Mouse (Mus musculus): ENCODE results near the gene Cdkl4. TPM values are rescaled to one million over a fixed set of nuclear protein-coding genes. Genes with fewer than 3 reads are reported as not detected.
A peak's percentile ranks its signal among the peaks of the same experiment; 100 is the strongest.

Cdkl4 gene
- polyA plus RNA-seq, 1 experiment from 2014 or later = 7.3 TPM

DNA sequence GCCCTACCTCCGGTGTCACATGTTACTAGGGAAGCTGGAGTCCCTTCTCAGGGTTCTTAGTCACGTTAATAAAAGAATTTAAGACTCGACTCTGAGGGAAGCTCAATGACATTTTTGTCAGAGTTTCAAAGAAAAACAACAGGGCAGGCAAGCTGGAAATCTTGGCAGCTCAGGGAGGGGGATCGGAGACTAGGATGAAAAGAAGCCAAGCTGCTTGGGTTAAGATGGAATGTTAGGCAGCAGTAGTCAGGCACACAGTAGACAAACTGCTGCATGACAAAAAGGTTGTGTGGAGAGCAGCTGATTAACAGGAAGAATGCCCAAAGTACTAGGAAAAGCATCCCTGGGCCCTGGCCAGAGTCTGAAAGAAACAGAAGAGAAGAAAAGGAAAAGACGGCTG, 87.4 kb downstream of the Cdkl4 start:
- ATAC-seq (ENCODE audit: insufficient read depth, low FRiP score, low TSS enrichment) (no peak), DNase-seq (ENCODE audit: low spot score) (no peak)
- Histone ChIP-seq H3K27ac (ENCODE audit: low read depth, low read length) (no peak overlapping the region), H3K9me3 (ENCODE audit: control insufficient read depth, low read length) (no peaks in the 10 kb centered on the region), H3K27me3 (ENCODE audit: control insufficient read depth, insufficient read depth, low read length) (no peaks in the 10 kb centered on the region), H3K4me3 (ENCODE audit: low read depth, low read length) (no peak overlapping the region), H3K4me2 (ENCODE audit: low read depth) (no peak overlapping the region), H3K9ac (ENCODE audit: low read length) (no peak overlapping the region), H3K4me1 (ENCODE audit: control insufficient read depth, insufficient read depth, low read length) (no peaks in the 10 kb centered on the region), H3K36me3 (ENCODE audit: control insufficient read depth, insufficient read depth, low read length) (no peaks in the 10 kb centered on the region)
- 77% methylated on average over 5 of the region's 5 CpGs for WGBS

GRCm38 (mm10) chr17:80488918-80489317, 88.7 kb downstream of the Cdkl4 start:
- Histone ChIP-seq H3K9me3 (ENCODE audit: control insufficient read depth, low read length) (no peaks in the 10 kb centered on the region), H3K27me3 (ENCODE audit: control insufficient read depth, insufficient read depth, low read length) (no peaks in the 10 kb centered on the region), H3K4me2 (ENCODE audit: low read depth) (no peak overlapping the region), H3K4me1 (ENCODE audit: control insufficient read depth, insufficient read depth, low read length) (no peaks in the 10 kb centered on the region), H3K36me3 (ENCODE audit: control insufficient read depth, insufficient read depth, low read length) (no peaks in the 10 kb centered on the region), H3K9ac (ENCODE audit: low read length) (no peak overlapping the region), H3K4me3 (ENCODE audit: low read depth, low read length) (no peak overlapping the region), H3K27ac (ENCODE audit: low read depth, low read length) (no peak overlapping the region)
- DNase-seq (ENCODE audit: low spot score) (no peak), ATAC-seq (ENCODE audit: insufficient read depth, low FRiP score, low TSS enrichment) (no peak)
- 80% methylated on average over 3 of the region's 3 CpGs for WGBS

DNA sequence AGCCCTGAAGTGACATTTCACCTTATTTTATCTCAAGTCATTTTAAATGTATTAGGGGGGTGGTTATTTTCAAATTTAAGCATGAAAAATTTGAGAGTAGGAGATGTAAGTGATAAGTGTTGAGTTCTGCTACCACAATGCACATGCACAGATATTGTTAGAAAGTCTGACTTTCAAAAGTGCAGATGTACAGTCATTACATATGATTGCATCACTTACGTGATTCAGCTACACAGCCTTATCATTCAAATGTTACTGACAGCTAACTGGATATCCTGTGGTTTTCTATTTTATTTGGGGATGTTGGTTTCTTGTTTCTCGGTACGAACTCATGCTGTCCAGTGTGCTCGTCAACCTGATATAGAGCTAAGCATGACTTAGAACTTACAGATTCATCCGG, 92.5 kb downstream of the Cdkl4 start:
- DNase-seq (ENCODE audit: low spot score) (no peak), ATAC-seq (ENCODE audit: insufficient read depth, low FRiP score, low TSS enrichment) (no peak)
- Histone ChIP-seq H3K27ac (ENCODE audit: low read depth, low read length) (no peak overlapping the region), H3K4me3 (ENCODE audit: low read depth, low read length) (no peak overlapping the region), H3K4me1 (ENCODE audit: control insufficient read depth, insufficient read depth, low read length) (peaks cover 5% of the 10 kb centered on the region), H3K36me3 (ENCODE audit: control insufficient read depth, insufficient read depth, low read length) (no peaks in the 10 kb centered on the region), H3K9me3 (ENCODE audit: control insufficient read depth, low read length) (no peaks in the 10 kb centered on the region), H3K4me2 (ENCODE audit: low read depth) (no peak overlapping the region), H3K27me3 (ENCODE audit: control insufficient read depth, insufficient read depth, low read length) (no peaks in the 10 kb centered on the region), H3K9ac (ENCODE audit: low read length) (no peak overlapping the region)
- WGBS = 93% methylated on average over 5 of the region's 5 CpGs

GRCm38 (mm10) chr17:80480855-80481224, 96.8 kb downstream of the Cdkl4 start:
- Histone ChIP-seq H3K9ac (ENCODE audit: low read length) (peak overlapping the region; percentile 96), H3K9me3 (ENCODE audit: control insufficient read depth, low read length) (no peaks in the 10 kb centered on the region), H3K36me3 (ENCODE audit: control insufficient read depth, insufficient read depth, low read length) (no peaks in the 10 kb centered on the region), H3K4me3 (ENCODE audit: low read depth, low read length) (peak overlapping the region; percentile 98), H3K27ac (ENCODE audit: low read depth, low read length) (peak overlapping the region; percentile 95), H3K4me2 (ENCODE audit: low read depth) (peak overlapping the region; percentile 75), H3K27me3 (ENCODE audit: control insufficient read depth, insufficient read depth, low read length) (no peaks in the 10 kb centered on the region), H3K4me1 (ENCODE audit: control insufficient read depth, insufficient read depth, low read length) (peaks cover 14% of the 10 kb centered on the region)
- ATAC-seq (ENCODE audit: insufficient read depth, low FRiP score, low TSS enrichment) (0 out of 2 replicates have a peak, but pooled peaks have one; percentile 2), DNase-seq (ENCODE audit: low spot score) (peak; percentile 17)
- WGBS = 43% methylated on average over 7 of the region's 7 CpGs

GRCm38 (mm10) chr17:80480031-80480854, 97.4 kb downstream of the Cdkl4 start, which contains the start of gene Sos1:
Gene Sos1, minus strand, starts transcription at chr17:80480453.
- Histone ChIP-seq H3K27ac (ENCODE audit: low read depth, low read length) (peak within 1 kb of the TSS; percentile 95), H3K9ac (ENCODE audit: low read length) (peak within 1 kb of the TSS; percentile 96), H3K36me3 (ENCODE audit: control insufficient read depth, insufficient read depth, low read length) (no peaks in the 10 kb centered on the region), H3K4me2 (ENCODE audit: low read depth) (peak within 1 kb of the TSS; percentile 75), H3K4me3 (ENCODE audit: low read depth, low read length) (peak within 1 kb of the TSS; percentile 98), H3K27me3 (ENCODE audit: control insufficient read depth, insufficient read depth, low read length) (no peaks in the 10 kb centered on the region), H3K4me1 (ENCODE audit: control insufficient read depth, insufficient read depth, low read length) (peaks cover 14% of the 10 kb centered on the region), H3K9me3 (ENCODE audit: control insufficient read depth, low read length) (no peaks in the 10 kb centered on the region)
- DNase-seq (ENCODE audit: low spot score) (peak; percentile 97), ATAC-seq (ENCODE audit: insufficient read depth, low FRiP score, low TSS enrichment) (peak; percentile 78)
- WGBS = under 1% methylated on average over 59 of the region's 90 CpGs

- DNase-seq (ENCODE audit: low spot score) = peak; percentile 61
- under 1% methylated on average over 55 of the region's 71 CpGs for WGBS
- Histone ChIP-seq H3K27ac (ENCODE audit: low read depth, low read length) (peak overlapping the region; percentile 95), H3K9me3 (ENCODE audit: control insufficient read depth, low read length) (no peaks in the 10 kb centered on the region), H3K4me2 (ENCODE audit: low read depth) (peak overlapping the region; percentile 75), H3K4me1 (ENCODE audit: control insufficient read depth, insufficient read depth, low read length) (peaks cover 14% of the 10 kb centered on the region), H3K9ac (ENCODE audit: low read length) (peak overlapping the region; percentile 96), H3K27me3 (ENCODE audit: control insufficient read depth, insufficient read depth, low read length) (no peaks in the 10 kb centered on the region), H3K36me3 (ENCODE audit: control insufficient read depth, insufficient read depth, low read length) (no peaks in the 10 kb centered on the region), H3K4me3 (ENCODE audit: low read depth, low read length) (peak overlapping the region; percentile 98)
- ATAC-seq (ENCODE audit: insufficient read depth, low FRiP score, low TSS enrichment) = peak; percentile 35
Observed at GRCm38 (mm10) chr17:80479295-80480030, 98.2 kb downstream of the Cdkl4 start.

DNA sequence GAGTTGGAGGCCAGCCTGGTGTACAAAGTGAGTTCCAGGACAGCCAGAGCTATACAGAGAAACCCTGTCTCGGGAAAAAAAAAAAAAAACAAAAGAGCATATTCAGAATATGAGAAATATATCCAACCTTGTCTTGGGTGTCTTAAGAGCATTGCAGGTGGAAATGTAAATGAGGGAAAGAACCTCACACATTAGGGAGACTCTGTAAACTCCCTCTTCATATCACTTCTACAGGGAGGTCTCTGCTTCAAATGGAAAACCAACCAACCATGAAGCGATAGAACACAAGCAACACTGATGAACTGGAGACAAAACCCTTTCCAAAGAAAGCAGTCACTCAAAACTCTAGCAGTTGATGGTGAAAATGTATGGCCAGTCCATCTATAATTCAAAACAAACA, 99.9 kb downstream of the Cdkl4 start:
- Histone ChIP-seq H3K4me2 (ENCODE audit: low read depth) (no peak overlapping the region), H3K27ac (ENCODE audit: low read depth, low read length) (no peak overlapping the region), H3K4me3 (ENCODE audit: low read depth, low read length) (no peak overlapping the region), H3K4me1 (ENCODE audit: control insufficient read depth, insufficient read depth, low read length) (peaks cover 14% of the 10 kb centered on the region), H3K27me3 (ENCODE audit: control insufficient read depth, insufficient read depth, low read length) (no peaks in the 10 kb centered on the region), H3K9ac (ENCODE audit: low read length) (no peak overlapping the region), H3K36me3 (ENCODE audit: control insufficient read depth, insufficient read depth, low read length) (no peaks in the 10 kb centered on the region), H3K9me3 (ENCODE audit: control insufficient read depth, low read length) (no peaks in the 10 kb centered on the region)
- 94% methylated on average over 2 of the region's 2 CpGs for WGBS
- DNase-seq (ENCODE audit: low spot score) = no peak
- no peak for ATAC-seq (ENCODE audit: insufficient read depth, low FRiP score, low TSS enrichment)

- WGBS = 95% methylated on average over 4 of the region's 4 CpGs
- DNase-seq (ENCODE audit: low spot score) (no peak), ATAC-seq (ENCODE audit: insufficient read depth, low FRiP score, low TSS enrichment) (no peak)
- Histone ChIP-seq H3K4me3 (ENCODE audit: low read depth, low read length) (no peak overlapping the region), H3K9ac (ENCODE audit: low read length) (no peak overlapping the region), H3K4me2 (ENCODE audit: low read depth) (no peak overlapping the region), H3K36me3 (ENCODE audit: control insufficient read depth, insufficient read depth, low read length) (no peaks in the 10 kb centered on the region), H3K27me3 (ENCODE audit: control insufficient read depth, insufficient read depth, low read length) (no peaks in the 10 kb centered on the region), H3K9me3 (ENCODE audit: control insufficient read depth, low read length) (no peaks in the 10 kb centered on the region), H3K27ac (ENCODE audit: low read depth, low read length) (no peak overlapping the region), H3K4me1 (ENCODE audit: control insufficient read depth, insufficient read depth, low read length) (peaks cover 18% of the 10 kb centered on the region)
Observed at GRCm38 (mm10) chr17:80476496-80476895, 101.1 kb downstream of the Cdkl4 start.

All from neural tube, embryonic 11.5 days (tissue).